Mouse (Mus musculus) liver, embryonic 14.5 days (tissue): ENCODE data around the gene Sytl3. TPM values are rescaled to one million over a fixed set of nuclear protein-coding genes. Genes with fewer than 3 reads are reported as not detected.
A peak's percentile ranks its signal among the peaks of the same experiment; 100 is the strongest.

Experiments
- ATAC-seq: fragments of 200-750 bp; cut with Nextera tagmentation; 2 replicates; pipeline ENCODE4 v1.8.0; 2017; ENCODE audit warnings: moderate number of reproducible peaks, mild to moderate bottlenecking, moderate library complexity; ENCODE audit not compliant: insufficient read depth
- DNase-seq, 3 experiments: peaks; one replicate each; pipeline ENCODE4 v3.0.0-alpha.2; 2012 to 2013; ENCODE audit warnings: low read depth in 3 of 3, low spot score in 3 of 3
- H3K27ac ChIP-seq: fragments of 300-500 bp; sonication (generic); 2 replicates; pipeline ENCODE4 v1.5.1; 2014; ENCODE audit warnings: moderate library complexity, mild to moderate bottlenecking, control low read depth, inconsistent platforms
- H3K27me3 ChIP-seq: fragments of 300-500 bp; sonication (generic); 2 replicates; pipeline ENCODE4 v1.6.1; 2014; ENCODE audit warnings: mild to moderate bottlenecking, low read length, moderate library complexity; ENCODE audit not compliant: control insufficient read depth, insufficient read depth
- H3K36me3 ChIP-seq: fragments of 300-500 bp; sonication (generic); replicated peaks from 2 replicates; pipeline ENCODE4 v1.6.1; 2014; ENCODE audit warnings: low read depth; ENCODE audit not compliant: control insufficient read depth, insufficient read depth
- H3K4me1 ChIP-seq, 2 experiments: fragments of 200-500 bp in 1 of 2; fragments of 300-500 bp in 1 of 2; sonication (generic) in 1 of 2; replicated peaks; 2 replicates each; pipeline ENCODE4 v1.6.1; 2012 to 2014; ENCODE audit warnings: antibody characterized with exemption in 1 of 2, inconsistent platforms in 1 of 2, low read length in 1 of 2; ENCODE audit not compliant: control insufficient read depth in 2 of 2, insufficient read depth in 2 of 2
- H3K4me2 ChIP-seq: fragments of 300-500 bp; sonication (generic); 2 replicates; pipeline ENCODE4 v1.6.1; 2014; ENCODE audit warnings: low read depth, mild to moderate bottlenecking, control low read depth, moderate library complexity
- H3K4me3 ChIP-seq, 2 experiments: fragments of 200-500 bp in 1 of 2; fragments of 300-500 bp in 1 of 2; sonication (generic) in 1 of 2; 2 replicates each; pipeline ENCODE4 v1.5.1; 2012 to 2014; ENCODE audit warnings: low read depth in 2 of 2, low read length in 2 of 2, mild to moderate bottlenecking in 2 of 2, control low read depth in 1 of 2, inconsistent platforms in 1 of 2, moderate library complexity in 1 of 2; ENCODE audit not compliant: insufficient read depth in 1 of 2
- H3K9ac ChIP-seq: fragments of 300-500 bp; sonication (generic); replicated peaks from 2 replicates; pipeline ENCODE4 v1.6.1; 2014; ENCODE audit warnings: mild to moderate bottlenecking, control low read depth, moderate library complexity
- H3K9me3 ChIP-seq: fragments of 300-500 bp; sonication (generic); 2 replicates; pipeline ENCODE4 v1.6.1; 2016; ENCODE audit warnings: low read length, mixed read lengths; ENCODE audit not compliant: control insufficient read depth
- CTCF ChIP-seq: IDR thresholded peaks from 2 replicates; pipeline ENCODE4 v1.5.1; 2016; ENCODE audit warnings: antibody characterized with exemption, low read depth, control low read depth
- EP300 ChIP-seq: IDR thresholded peaks from 2 replicates; pipeline ENCODE4 v1.6.1; 2016; ENCODE audit warnings: antibody characterized with exemption, low read depth
- WGBS: fragments of 180-500 bp; shearing (Covaris S2); extraction: QIAGEN DNeasy Blood & Tissue Kit; methylation state at CpG from one replicate; pipeline ENCODE4 v1.1.7; 2014; ENCODE audit not compliant: insufficient replicate concordance; 5-methylcytosine and 5-hydroxymethylcytosine counted together
- polyA plus RNA-seq, 2 experiments: library from polyadenylated mRNA; depleted of rRNA in 1 of 2; stranded (reverse) in 1 of 2; unstranded in 1 of 2; fragments of >200 nt; fragmentation: Nextera tagmentation in 1 of 2; extraction: Ambion mirVana in 1 of 2; gene quantifications; 2 replicates each; pipeline versions ENCODE4 v1.2.1 to v1.2.3; 2012 to 2014

Sytl3 gene
- polyA plus RNA-seq, 2 experiments: 0.06 TPM; not detected in 1

GRCm38 (mm10) chr17:6778332-6778683, 119.4 kb downstream of the Sytl3 start:
- ATAC-seq: no peak
- TF ChIP-seq CTCF (peak; percentile 68), EP300 (no peak)

GRCm38 (mm10) chr17:6778771-6779509, 120.0 kb downstream of the Sytl3 start:
- peak overlapping the region; percentile 82 for H3K4me2 ChIP-seq
- no peaks in the 10 kb centered on the region for H3K9me3 ChIP-seq
- peak overlapping the region; percentile 29 to 63 for H3K4me3 ChIP-seq
- DNase-seq (no peak), ATAC-seq (no peak)
- peaks cover 26 to 32% of the 10 kb centered on the region in 2 experiments for H3K4me1 ChIP-seq
- peak overlapping the region; percentile 43 for H3K9ac ChIP-seq
- no peaks in the 10 kb centered on the region for H3K27me3 ChIP-seq
- TF ChIP-seq EP300 (no peak), CTCF (no peak)
- 10% methylated on average over 23 of the region's 23 CpGs for WGBS
- no peak overlapping the region; the same call in 1 of the 2 replicates for H3K27ac ChIP-seq
- H3K36me3 ChIP-seq: no peaks in the 10 kb centered on the region

More at GRCm38 (mm10) chr17:6778332-6778683, 119.4 kb downstream of the Sytl3 start:
- Histone ChIP-seq H3K9ac (peak overlapping the region; percentile 43; the same call in 1 of the 2 replicates), H3K4me3 (peak overlapping the region; percentile 29 to 63), H3K27me3 (no peaks in the 10 kb centered on the region), H3K27ac (peak overlapping the region; percentile 10), H3K9me3 (no peaks in the 10 kb centered on the region), H3K4me1 (peaks cover 26 to 35% of the 10 kb centered on the region in 2 experiments), H3K4me2 (peak overlapping the region; percentile 82), H3K36me3 (no peaks in the 10 kb centered on the region)
- WGBS: 3% methylated on average over 9 of the region's 9 CpGs
- DNase-seq: peak in 1 of 3 experiments; percentile 63

- Histone ChIP-seq H3K27me3 (no peaks in the 10 kb centered on the region), H3K4me1 (peaks cover 26 to 31% of the 10 kb centered on the region in 2 experiments), H3K4me3 (peak overlapping the region; percentile 20 to 29), H3K9ac (peak overlapping the region; percentile 43), H3K9me3 (no peaks in the 10 kb centered on the region), H3K36me3 (no peaks in the 10 kb centered on the region), H3K27ac (no peak overlapping the region), H3K4me2 (peak overlapping the region; percentile 82)
- ATAC-seq (no peak), DNase-seq (no peak)
- WGBS: 21% methylated on average over 7 of the region's 7 CpGs
- TF ChIP-seq EP300: no peak
- TF ChIP-seq CTCF: no peak
Measured at GRCm38 (mm10) chr17:6779632-6780031, 120.7 kb downstream of the Sytl3 start.

GRCm38 (mm10) chr17:6780521-6781115, 121.7 kb downstream of the Sytl3 start:
- H3K4me2 ChIP-seq: peak overlapping the region; percentile 82
- TF ChIP-seq CTCF: no peak
- TF ChIP-seq EP300: no peak
- no peaks in the 10 kb centered on the region for H3K9me3 ChIP-seq
- 56% methylated on average over 4 of the region's 4 CpGs for WGBS
- no peak for DNase-seq
- ATAC-seq: no peak
- no peak overlapping the region for H3K27ac ChIP-seq
- H3K9ac ChIP-seq: no peak overlapping the region
- H3K4me3 ChIP-seq: peak overlapping the region in 1 of 2 experiments; percentile 86; a peak in 2 of 4 replicates
- no peaks in the 10 kb centered on the region for H3K27me3 ChIP-seq
- H3K4me1 ChIP-seq: peaks cover 26 to 28% of the 10 kb centered on the region in 2 experiments
- no peaks in the 10 kb centered on the region for H3K36me3 ChIP-seq

- no peaks in the 10 kb centered on the region for H3K36me3 ChIP-seq
- H3K27me3 ChIP-seq: no peaks in the 10 kb centered on the region
- no peaks in the 10 kb centered on the region for H3K9me3 ChIP-seq
- peak overlapping the region; percentile 49 for H3K9ac ChIP-seq
- WGBS: 44% methylated on average over 6 of the region's 6 CpGs
- ATAC-seq (no peak), DNase-seq (no peak)
- H3K27ac ChIP-seq: no peak overlapping the region
- peak overlapping the region; percentile 82 for H3K4me2 ChIP-seq
- H3K4me3 ChIP-seq: peak overlapping the region; percentile 25 to 86
- H3K4me1 ChIP-seq: peaks cover 26 to 28% of the 10 kb centered on the region in 2 experiments
- TF ChIP-seq CTCF (no peak), EP300 (no peak)
Measured at GRCm38 (mm10) chr17:6781273-6781672, 122.4 kb downstream of the Sytl3 start.
